Mouse (Mus musculus) C2C12 (cell line): Measurements from ENCODE around the gene Iah1. TPM values are rescaled to one million over a fixed set of nuclear protein-coding genes. Genes with fewer than 3 reads are reported as not detected.

ENCODE experiments used
- H3K27me3 ChIP-seq: one replicate; pipeline ENCODE4 v1.6.1; 2011; ENCODE audit not compliant: control insufficient read depth, insufficient read depth, insufficient read length
- H3K36me3 ChIP-seq: one replicate; pipeline ENCODE4 v1.6.1; 2011; ENCODE audit not compliant: control insufficient read depth, insufficient read depth
- H3K4me3 ChIP-seq: one replicate; pipeline ENCODE4 v1.5.1; 2011; ENCODE audit warnings: mild to moderate bottlenecking, control low read depth; ENCODE audit not compliant: poor library complexity, insufficient read depth, severe bottlenecking
- H3K79me2 ChIP-seq: one replicate; pipeline ENCODE4 v1.6.1; 2011; ENCODE audit not compliant: control insufficient read depth, insufficient read depth
- H3K79me3 ChIP-seq: one replicate; pipeline ENCODE4 v1.6.1; 2011; ENCODE audit warnings: low read depth, control low read depth
- H3ac ChIP-seq: one replicate; pipeline ENCODE3; 2011; ENCODE audit warnings: low read depth; ENCODE audit not compliant: control insufficient read depth, insufficient read length
- CEBPB ChIP-seq: IDR thresholded peaks from one replicate; pipeline ENCODE4 v1.6.1; 2011; ENCODE audit warnings: low read depth, mild to moderate bottlenecking, control low read depth, moderate library complexity
- CTCF ChIP-seq: IDR thresholded peaks from one replicate; pipeline ENCODE4 v1.5.1; 2011; ENCODE audit not compliant: control insufficient read depth, insufficient read depth, insufficient read length
- FOSL1 ChIP-seq: IDR thresholded peaks from one replicate; pipeline ENCODE4 v1.8.0; 2011; ENCODE audit warnings: mild to moderate bottlenecking, low read length; ENCODE audit not compliant: poor library complexity, insufficient read depth, severe bottlenecking
- MAX ChIP-seq: IDR thresholded peaks from one replicate; pipeline ENCODE4 v1.6.1; 2011; ENCODE audit warnings: mild to moderate bottlenecking, control low read depth
- MYOD1 ChIP-seq: IDR thresholded peaks from one replicate; pipeline ENCODE4 v1.6.1; 2011; ENCODE audit warnings: low read depth; ENCODE audit not compliant: control insufficient read depth, insufficient read length
- MYOG ChIP-seq: IDR thresholded peaks from one replicate; pipeline ENCODE4 v1.6.1; 2011; ENCODE audit not compliant: control insufficient read depth, insufficient read length; ENCODE audit errors: extremely low read depth
- USF1 ChIP-seq: IDR thresholded peaks from one replicate; pipeline ENCODE4 v1.6.1; 2011; ENCODE audit warnings: low read depth, mild to moderate bottlenecking, control low read depth, moderate library complexity
- polyA plus RNA-seq: library from polyadenylated mRNA; unstranded; fragments of >200 nt; fragmentation: generic; extraction: Trizol; gene quantifications from one replicate; pipeline ENCODE4 v1.2.1, GENCODE M21; 2012; ENCODE audit warnings: missing spikeins

The Iah1 gene
- polyA plus RNA-seq, 1 experiment, result 33.1 TPM

GRCm38 (mm10) chr12:21362686-21363085 lies 46.5 kb downstream of the Iah1 start:
- Histone ChIP-seq H3K79me3 (peaks cover 32% of the 10 kb centered on the region), H3K27me3 (no peaks in the 10 kb centered on the region), H3K79me2 (peaks cover 59% of the 10 kb centered on the region), H3ac (no peak overlapping the region), H3K36me3 (peaks cover 16% of the 10 kb centered on the region), H3K4me3 (no peak overlapping the region)
- TF ChIP-seq MYOG (no peak), CTCF (no peak), MAX (no peak), USF1 (no peak), MYOD1 (no peak), CEBPB (no peak), FOSL1 (no peak)

- no peak overlapping the region for H3ac ChIP-seq
- H3K79me3 ChIP-seq, result peaks cover 35% of the 10 kb centered on the region
- TF ChIP-seq USF1 (no peak), CTCF (no peak), CEBPB (no peak), MYOD1 (no peak), MAX (no peak), FOSL1 (no peak), MYOG (no peak)
- no peak overlapping the region for H3K4me3 ChIP-seq
- peaks cover 64% of the 10 kb centered on the region for H3K79me2 ChIP-seq
- H3K36me3 ChIP-seq, result peaks cover 13% of the 10 kb centered on the region
- no peaks in the 10 kb centered on the region for H3K27me3 ChIP-seq
Observed at GRCm38 (mm10) chr12:21363195-21363594, 47.0 kb downstream of the Iah1 start.

GRCm38 (mm10) chr12:21364624-21365435 lies 48.6 kb downstream of the Iah1 start:
- H3K79me2 ChIP-seq, result peaks cover 80% of the 10 kb centered on the region
- no peak overlapping the region for H3ac ChIP-seq
- TF ChIP-seq FOSL1 (no peak), USF1 (no peak), MAX (no peak), MYOD1 (no peak), MYOG (no peak), CTCF (no peak), CEBPB (no peak)
- H3K27me3 ChIP-seq, result no peaks in the 10 kb centered on the region
- no peak overlapping the region for H3K4me3 ChIP-seq
- peaks cover 13% of the 10 kb centered on the region for H3K36me3 ChIP-seq
- H3K79me3 ChIP-seq, result peaks cover 51% of the 10 kb centered on the region

DNA sequence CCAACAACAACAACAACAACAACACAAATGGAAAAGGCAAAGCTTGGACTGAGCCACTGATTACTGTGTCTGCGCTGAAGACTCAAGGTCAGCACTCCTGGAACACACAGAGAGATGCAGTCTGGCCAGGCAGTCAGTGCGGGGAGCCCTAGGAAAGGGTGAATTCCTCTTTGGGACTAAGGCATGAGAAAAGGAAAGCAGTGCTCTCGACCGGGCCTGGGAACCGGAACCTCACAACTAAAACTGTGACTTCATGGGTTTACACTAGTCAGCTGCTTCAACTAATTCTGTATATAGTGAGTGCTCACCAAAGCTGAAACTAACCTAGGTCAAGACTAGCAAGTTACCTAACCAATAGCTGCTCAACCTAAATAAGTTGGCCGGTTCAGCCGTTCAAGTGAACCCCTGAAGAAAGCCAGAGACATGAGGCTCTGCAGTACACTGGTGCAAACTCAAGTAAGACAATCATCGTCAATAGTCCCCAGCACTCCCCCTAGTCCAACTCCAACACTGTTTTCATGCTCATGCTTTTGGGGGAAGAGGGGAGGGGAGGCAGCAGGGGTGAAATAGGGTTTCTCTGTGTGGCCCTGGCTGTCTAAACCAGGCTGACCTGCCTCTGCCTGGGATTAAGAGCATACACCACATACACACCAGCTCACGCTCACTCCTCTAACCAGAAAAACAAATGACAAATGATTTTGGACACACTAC lies 52.3 kb downstream of the Iah1 start:
- peaks cover 85% of the 10 kb centered on the region for H3K79me2 ChIP-seq
- no peak overlapping the region for H3ac ChIP-seq
- peaks cover 7% of the 10 kb centered on the region for H3K36me3 ChIP-seq
- TF ChIP-seq FOSL1 (no peak), MAX (no peak), MYOD1 (no peak), MYOG (no peak), USF1 (no peak), CTCF (no peak), CEBPB (no peak)
- no peaks in the 10 kb centered on the region for H3K27me3 ChIP-seq
- peaks cover 56% of the 10 kb centered on the region for H3K79me3 ChIP-seq
- H3K4me3 ChIP-seq, result no peak overlapping the region

DNA sequence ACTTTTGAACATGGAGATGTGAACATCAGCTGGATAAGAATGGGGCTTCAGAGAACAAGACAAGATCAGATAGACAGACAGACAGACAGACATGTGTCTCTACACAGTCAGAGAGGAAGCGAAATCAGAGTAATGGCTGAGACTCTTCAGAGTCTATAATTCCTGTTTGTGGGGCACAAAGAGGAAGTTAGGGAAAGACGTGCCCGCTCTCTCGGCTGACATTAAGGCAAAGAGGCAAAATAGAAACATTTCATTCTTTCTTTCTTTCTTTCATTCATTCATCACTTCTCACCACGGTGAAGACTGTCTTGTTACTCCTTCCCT lies 52.9 kb downstream of the Iah1 start:
- Histone ChIP-seq H3K27me3 (no peaks in the 10 kb centered on the region), H3ac (no peak overlapping the region), H3K79me3 (peaks cover 52% of the 10 kb centered on the region), H3K79me2 (peaks cover 80% of the 10 kb centered on the region), H3K36me3 (peaks cover 7% of the 10 kb centered on the region), H3K4me3 (no peak overlapping the region)
- TF ChIP-seq MYOG (no peak), FOSL1 (no peak), CTCF (no peak), USF1 (no peak), MYOD1 (no peak), CEBPB (no peak), MAX (no peak)
